ENCODE assay signal across 11 mouse cellular contexts in the genomic region with DNA sequence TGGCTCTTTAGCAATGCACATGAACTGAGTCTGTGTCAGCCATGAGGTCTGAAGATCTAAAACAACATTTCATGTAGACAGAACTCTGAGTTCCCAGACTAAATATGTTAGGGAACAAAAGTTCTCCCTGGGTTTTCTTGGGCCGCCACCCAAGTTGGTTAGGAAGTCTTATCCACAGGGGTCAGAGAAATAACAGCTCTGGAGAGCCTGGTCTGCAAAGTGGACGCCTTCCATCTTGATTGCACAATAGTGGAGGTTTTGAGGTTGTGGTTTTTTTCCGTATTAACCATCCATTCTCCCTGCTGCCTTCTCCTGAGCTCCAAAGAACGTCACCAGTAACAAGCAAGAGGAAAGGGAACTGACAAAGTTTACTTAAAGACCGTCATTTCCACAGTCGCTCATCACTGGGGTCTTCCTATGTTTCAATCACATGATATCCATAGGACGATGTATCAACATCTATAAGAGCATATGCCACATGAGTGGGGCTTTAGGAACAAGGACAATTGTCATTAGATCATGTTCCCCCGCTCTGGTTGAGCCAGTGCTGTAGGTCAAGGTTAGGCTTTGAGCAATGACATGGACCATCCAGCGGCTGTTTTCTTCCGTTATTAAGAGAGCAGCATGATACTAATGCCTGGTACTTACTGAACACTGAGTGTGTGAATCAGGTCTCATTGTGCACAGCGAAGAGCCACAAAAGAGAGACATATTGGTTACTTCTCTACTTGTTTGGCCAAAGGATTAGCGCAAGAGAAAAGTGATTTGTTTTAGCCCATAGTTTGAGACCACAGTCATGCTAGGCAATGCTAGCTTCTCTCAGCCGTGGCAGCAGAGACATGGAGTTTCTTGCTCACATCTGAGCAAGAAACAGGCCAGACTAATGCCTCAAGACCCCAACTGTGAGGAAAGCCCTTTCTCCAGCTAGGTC.
A peak's percentile ranks its signal among the peaks of the same experiment; 100 is the strongest.
DNase-seq lines count a peak whose midpoint lies in the region; ATAC-seq lines count a peak whose summit lies in the region.
"Had no signal": no experiment of that assay in that cellular context is flagged by ENCODE, and none has a peak within 500 bp of the region (broad histone marks: within the 10 kb centered on the region; RNA-seq: fewer than 3 reads in every experiment).

No protein-coding gene starts in this region.

- WGBS in heart, embryonic 10.5 days: 86% methylated on average over 13 of the region's 13 CpGs
- WGBS in hindbrain, embryonic 13.5 days: 93% methylated on average over 13 of the region's 13 CpGs

- H3K36me3 ChIP-seq in heart, embryonic 10.5 days: no peaks in the 10 kb centered on the region
- H3K36me3 ChIP-seq in hindbrain, embryonic 13.5 days: no peaks in the 10 kb centered on the region
- H3K36me3 ChIP-seq: embryonic facial prominence, embryonic 13.5 days; midbrain, embryonic 12.5 days had no signal

- H3K9me3 ChIP-seq in heart, embryonic 10.5 days: no peaks in the 10 kb centered on the region
- H3K9me3 ChIP-seq in hindbrain, embryonic 13.5 days: no peaks in the 10 kb centered on the region

- no peaks in the 10 kb centered on the region for H3K27me3 ChIP-seq in heart, embryonic 10.5 days (ENCODE audit: insufficient read depth, poor library complexity, severe bottlenecking)
- no peaks in the 10 kb centered on the region for H3K27me3 ChIP-seq in hindbrain, embryonic 13.5 days
- H3K27me3 ChIP-seq: CH12.LX; embryonic facial prominence, embryonic 13.5 days; midbrain, embryonic 12.5 days had no signal

- H3K27ac ChIP-seq in heart, embryonic 10.5 days: no peak overlapping the region
- H3K27ac ChIP-seq in hindbrain, embryonic 13.5 days: no peak overlapping the region
- H3K27ac ChIP-seq: embryonic facial prominence, embryonic 13.5 days; midbrain, embryonic 12.5 days had no signal

- no peak overlapping the region for H3K9ac ChIP-seq in hindbrain, embryonic 13.5 days
- H3K9ac ChIP-seq: embryonic facial prominence, embryonic 13.5 days; midbrain, embryonic 12.5 days had no signal

- H3K4me3 ChIP-seq in heart, embryonic 10.5 days: no peak overlapping the region
- H3K4me3 ChIP-seq in hindbrain, embryonic 13.5 days: no peak overlapping the region
- H3K4me3 ChIP-seq: embryonic facial prominence, embryonic 13.5 days; midbrain, embryonic 12.5 days had no signal

- no peak overlapping the region for H3K4me2 ChIP-seq in hindbrain, embryonic 13.5 days
- H3K4me2 ChIP-seq: embryonic facial prominence, embryonic 13.5 days; midbrain, embryonic 12.5 days had no signal

- DNase-seq in heart, adult 11 months: peak; percentile 99
- DNase-seq in heart, embryonic 10.5 days (ENCODE audit: low spot score): no peak
- DNase-seq in adrenal gland, postnatal 10 days: peak; percentile 66
- DNase-seq in heart, postnatal 4 days: peak; percentile 26
- DNase-seq in lung, postnatal 4 days: peak; percentile 25 to 42
- no peak for DNase-seq in retina, postnatal 1 day
- no peak for DNase-seq in layer of hippocampus, postnatal 25 days (ENCODE audit: extremely low spot score in 1 of 2, low spot score in 1 of 2)

- no peak for ATAC-seq in hindbrain, embryonic 13.5 days (ENCODE audit: low FRiP score)

- H3K4me1 ChIP-seq in heart, embryonic 10.5 days: no peaks in the 10 kb centered on the region
- no peaks in the 10 kb centered on the region for H3K4me1 ChIP-seq in hindbrain, embryonic 13.5 days (replicated peaks)
- H3K4me1 ChIP-seq: embryonic facial prominence, embryonic 13.5 days; midbrain, embryonic 12.5 days had no signal

Comparison
In these comparisons a context has a peak if more than half of its experiments do, and no peak if none do; other contexts are left out.
1. DNase-seq: peak in heart, adult 11 months (single experiment), adrenal gland, postnatal 10 days (single experiment), heart, postnatal 4 days (single experiment) and lung, postnatal 4 days (2 of 2); none in heart, embryonic 10.5 days (single experiment), retina, postnatal 1 day (single experiment) and layer of hippocampus, postnatal 25 days (0 of 2).